1 mouse cellular context compared by ENCODE assay signal in the genomic region with DNA sequence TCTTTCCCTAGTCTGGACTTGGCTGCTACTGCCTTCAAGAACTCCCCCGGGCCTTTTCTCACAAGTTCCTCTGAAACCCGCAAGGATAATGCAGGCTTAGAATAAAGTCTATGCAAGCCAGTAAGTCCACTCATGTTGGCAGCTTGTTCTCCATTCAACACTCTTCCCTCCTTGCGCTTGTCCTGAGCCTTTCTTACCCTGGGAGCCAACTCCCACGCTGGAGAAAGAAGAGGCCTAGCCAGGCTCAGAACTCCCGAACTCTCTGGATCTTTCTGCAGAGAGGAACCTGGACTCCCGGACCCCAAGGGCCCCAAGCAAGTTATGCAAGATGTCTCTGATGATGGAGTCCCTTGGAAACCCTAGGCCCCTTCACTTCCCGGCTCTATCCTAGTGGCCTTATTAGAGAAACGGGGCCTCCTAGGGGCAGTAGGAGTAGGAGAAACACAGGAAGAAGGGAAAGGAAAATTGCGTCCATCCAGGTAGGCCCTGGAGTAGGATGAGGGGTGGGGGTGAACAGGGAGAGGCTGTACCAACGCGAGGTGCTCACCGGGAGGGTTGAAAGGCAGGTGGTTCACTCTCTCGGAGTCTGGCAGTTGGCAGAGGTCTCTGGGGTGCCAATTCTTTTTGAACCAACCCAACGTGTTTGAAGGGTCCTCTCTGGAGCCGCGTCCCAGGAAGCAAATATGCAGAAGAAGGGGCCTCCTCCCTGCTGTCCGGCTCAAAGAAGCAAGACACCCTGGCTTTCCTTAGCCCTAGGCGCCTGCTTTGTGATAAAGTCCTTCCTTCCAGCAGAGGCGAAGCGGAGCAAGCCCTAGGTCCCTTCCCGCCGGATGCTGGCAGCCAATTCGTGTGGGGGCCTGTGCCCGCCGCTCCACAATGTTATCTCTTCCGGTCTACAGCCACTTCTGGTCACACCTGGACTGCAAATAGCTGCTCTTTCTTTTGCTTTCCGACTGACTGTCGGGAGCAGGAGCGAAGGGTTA.
TF ChIP-seq lines count a peak whose summit lies in the region.

No protein-coding gene starts in this region.

TF ChIP-seq in ES-E14, 5 proteins besides CTCF, POLR2A, EP300 and RAD21:
- no peak for TF ChIP-seq HCFC1 (IDR thresholded peaks at IDR 0.05; ENCODE audit: borderline replicate concordance, insufficient read depth, low read length)
